Comparison of ENCODE assay signal across 24 mouse cellular contexts in genomic region chr12:13342535-13342934, GRCm38 (mm10).
A peak's percentile ranks its signal among the peaks of the same experiment; 100 is the strongest.
DNase-seq lines count a peak whose midpoint lies in the region; ATAC-seq and TF ChIP-seq lines count a peak whose summit lies in the region.
"Had no signal": no experiment of that assay in that cellular context is flagged by ENCODE, and none has a peak within 500 bp of the region (broad histone marks: within the 10 kb centered on the region; RNA-seq: fewer than 3 reads in every experiment).

No protein-coding gene starts in this region.

- TF ChIP-seq CTCF in kidney, postnatal 0 days (IDR thresholded peaks at IDR 0.05; ENCODE audit: low read depth): no peak
- no peak for TF ChIP-seq CTCF in lung, adult 2 months (IDR thresholded peaks at IDR 0.05; ENCODE audit: insufficient read depth, low read length)

- H3K27ac ChIP-seq in kidney, postnatal 0 days: no peak overlapping the region
- no peak overlapping the region for H3K27ac ChIP-seq in lung, embryonic 16.5 days (ENCODE audit: low read length)
- H3K27ac ChIP-seq: heart, embryonic 15.5 days; hindbrain, embryonic 15.5 days had no signal

- H3K27me3 ChIP-seq in kidney, postnatal 0 days (ENCODE audit: insufficient read depth, low read length): no peaks in the 10 kb centered on the region
- H3K27me3 ChIP-seq in lung, embryonic 16.5 days (ENCODE audit: control insufficient read depth, insufficient read depth, low read depth, low read length): no peaks in the 10 kb centered on the region
- H3K27me3 ChIP-seq: heart, embryonic 12.5 days; heart, embryonic 15.5 days; hindbrain, embryonic 15.5 days; Patski had no signal

- no peak overlapping the region for H3K9ac ChIP-seq in kidney, postnatal 0 days (ENCODE audit: low read depth, low read length)
- no peak overlapping the region for H3K9ac ChIP-seq in lung, embryonic 16.5 days (ENCODE audit: low read length)
- H3K9ac ChIP-seq: forebrain, postnatal 0 days; heart, embryonic 12.5 days; heart, embryonic 15.5 days; hindbrain, embryonic 15.5 days had no signal

- 60% methylated on average over 5 of the region's 5 CpGs for whole genome bisulfite sequencing in kidney, postnatal 0 days
- 47% methylated on average over 5 of the region's 5 CpGs for WGBS in lung, embryonic 16.5 days
- WGBS in lung, adult 2 months: 60% methylated on average over 5 of the region's 5 CpGs

- H3K4me3 ChIP-seq in kidney, postnatal 0 days (replicated peaks; ENCODE audit: low read depth, low read length): no peak overlapping the region
- H3K4me3 ChIP-seq in lung, embryonic 16.5 days (ENCODE audit: low read length): no peak overlapping the region
- H3K4me3 ChIP-seq in lung, adult 2 months (replicated peaks; ENCODE audit: extremely low read depth, low read depth, low read length): no peak overlapping the region
- H3K4me3 ChIP-seq: heart, embryonic 12.5 days; heart, embryonic 15.5 days; hindbrain, embryonic 15.5 days had no signal

- no peak for ATAC-seq in kidney, postnatal 0 days (replicated peaks; ENCODE audit: low FRiP score, low read depth)
- ATAC-seq in lung, embryonic 16.5 days (ENCODE audit: low read depth): peak; percentile 69
- ATAC-seq: CD4-positive, CD25-positive, alpha-beta regulatory T cell, adult 4 months; forebrain, embryonic 14.5 days; forebrain, postnatal 0 days; Patski had no signal

- H3K9me3 ChIP-seq in kidney, postnatal 0 days (replicated peaks; ENCODE audit: low read length): no peaks in the 10 kb centered on the region
- H3K9me3 ChIP-seq in lung, embryonic 16.5 days (ENCODE audit: control insufficient read depth, low read length): no peaks in the 10 kb centered on the region
- H3K9me3 ChIP-seq: heart, embryonic 12.5 days; heart, embryonic 15.5 days; hindbrain, embryonic 15.5 days had no signal

- H3K4me1 ChIP-seq in kidney, postnatal 0 days (replicated peaks; ENCODE audit: insufficient read depth, low read length): no peaks in the 10 kb centered on the region
- no peaks in the 10 kb centered on the region; the same call in 1 of the 2 replicates for H3K4me1 ChIP-seq in lung, embryonic 16.5 days (replicated peaks; ENCODE audit: control insufficient read depth, insufficient read depth, low read length)
- no peaks in the 10 kb centered on the region for H3K4me1 ChIP-seq in lung, adult 2 months (ENCODE audit: control insufficient read depth, insufficient read depth, low read length)
- H3K4me1 ChIP-seq: heart, embryonic 12.5 days; heart, embryonic 15.5 days; hindbrain, embryonic 15.5 days had no signal

- H3K4me2 ChIP-seq in kidney, postnatal 0 days (ENCODE audit: low read length): no peak overlapping the region
- no peak overlapping the region for H3K4me2 ChIP-seq in lung, embryonic 16.5 days (ENCODE audit: low read depth, low read length)
- H3K4me2 ChIP-seq: heart, embryonic 12.5 days; heart, embryonic 15.5 days; hindbrain, embryonic 15.5 days had no signal

- DNase-seq in kidney, postnatal 0 days (ENCODE audit: low spot score): peak; percentile 72
- no peak for DNase-seq in kidney, adult 9 months
- DNase-seq in lung, adult 2 months: no peak
- peak; percentile 14 for DNase-seq in lung, postnatal 10 days
- DNase-seq in lung, postnatal 36 days: peak; percentile 10
- no peak for DNase-seq in urinary bladder, postnatal 14 days (ENCODE audit: low spot score)
- DNase-seq in frontal cortex, postnatal 36 days (ENCODE audit: low spot score in 2 of 2): no peak
- DNase-seq: adrenal gland, postnatal 10 days; adrenal gland, postnatal 36 days; cerebellum, adult 18-20 months; cerebellum, adult 9-10 months; cerebellum, postnatal 14 days; forebrain, postnatal 0 days; gastrocnemius, postnatal 25 days; heart, adult 18-20 months; heart, postnatal 10 days; heart, postnatal 4 days had no signal

- H3K36me3 ChIP-seq in kidney, postnatal 0 days (ENCODE audit: insufficient read depth, low read length): 0 out of 2 replicates have a peak, but pooled peaks cover 5% of the 10 kb centered on the region
- H3K36me3 ChIP-seq in lung, embryonic 16.5 days (ENCODE audit: control insufficient read depth, insufficient read depth, low read length): peaks cover 3% of the 10 kb centered on the region; the same call in 1 of the 2 replicates
- H3K36me3 ChIP-seq: heart, embryonic 15.5 days had no signal

- no peak for TF ChIP-seq POLR2A in lung, adult 2 months (IDR thresholded peaks at IDR 0.05; ENCODE audit: borderline replicate concordance, extremely low read depth, low read depth, low read length)

Comparison
In these comparisons a context has a peak if more than half of its experiments do, and no peak if none do; other contexts are left out.
1. DNase-seq: peak in kidney, postnatal 0 days (single experiment), lung, postnatal 10 days (single experiment) and lung, postnatal 36 days (single experiment); none in kidney, adult 9 months (single experiment), lung, adult 2 months (single experiment), urinary bladder, postnatal 14 days (single experiment) and frontal cortex, postnatal 36 days (0 of 2).